ENCODE assay signal across 22 mouse cellular contexts in the genomic region with DNA sequence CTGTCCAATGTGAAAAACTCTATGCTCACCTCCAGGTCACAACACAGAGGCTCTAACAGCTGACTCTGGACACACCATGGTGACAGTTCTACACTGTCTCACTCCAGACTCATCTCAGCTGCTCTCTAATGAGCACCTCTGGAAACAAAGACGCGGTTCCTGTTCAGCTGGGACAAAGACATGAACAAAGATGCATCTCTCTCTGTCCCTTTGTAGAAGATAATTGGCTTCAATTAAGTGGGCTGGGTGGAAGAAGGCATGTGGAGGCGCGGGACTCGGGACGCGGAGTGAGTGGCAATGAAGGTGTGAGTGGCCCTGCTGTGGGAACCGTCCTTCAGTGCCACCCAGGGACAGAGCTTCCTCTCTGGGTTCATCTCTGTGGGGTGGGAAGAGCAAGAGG.
"Had no signal": no experiment of that assay in that cellular context is flagged by ENCODE, and none has a peak within 500 bp of the region (broad histone marks: within the 10 kb centered on the region; RNA-seq: fewer than 3 reads in every experiment).

No protein-coding gene starts in this region.

- H3K27me3 ChIP-seq: limb, embryonic 15.5 days had no signal

- DNase-seq: gastrocnemius, adult 2 months; gastrocnemius, postnatal 10 days; gastrocnemius, postnatal 25 days; heart, adult 18-20 months; heart, postnatal 10 days; heart, postnatal 4 days; kidney, adult 18-20 months; kidney, adult 8-10 months; kidney, postnatal 10 days; kidney, postnatal 25 days; kidney, postnatal 4 days had no signal

- H3K4me2 ChIP-seq: heart, embryonic 12.5 days; hindbrain, embryonic 14.5 days; limb, embryonic 13.5 days; limb, embryonic 15.5 days; liver, embryonic 12.5 days had no signal

- ATAC-seq: hindbrain, embryonic 16.5 days; inflammation-experienced regulatory T-cells, adult 6 months; intestine, postnatal 0 days; liver, embryonic 12.5 days had no signal

- H3K4me1 ChIP-seq: limb, embryonic 15.5 days; liver, embryonic 12.5 days had no signal

- H3K27ac ChIP-seq: gastrocnemius, adult 2 months; heart, embryonic 10.5 days; hindbrain, embryonic 14.5 days; layer of hippocampus, adult 2 months; left cerebral cortex, adult 2 months; limb, embryonic 13.5 days; limb, embryonic 15.5 days; liver, embryonic 12.5 days had no signal

- H3K36me3 ChIP-seq: heart, embryonic 10.5 days; heart, embryonic 12.5 days; limb, embryonic 13.5 days; limb, embryonic 15.5 days; liver, embryonic 12.5 days had no signal

- H3K4me3 ChIP-seq: gastrocnemius, adult 2 months; heart, embryonic 10.5 days; heart, embryonic 12.5 days; layer of hippocampus, adult 2 months; left cerebral cortex, adult 2 months; limb, embryonic 13.5 days; limb, embryonic 15.5 days; liver, embryonic 12.5 days had no signal

- H3K9ac ChIP-seq: heart, embryonic 12.5 days; hindbrain, embryonic 14.5 days; limb, embryonic 13.5 days; limb, embryonic 15.5 days; liver, embryonic 12.5 days had no signal

- H3K9me3 ChIP-seq: heart, embryonic 10.5 days; heart, embryonic 12.5 days; limb, embryonic 13.5 days; limb, embryonic 15.5 days; liver, embryonic 12.5 days had no signal
